Mouse (Mus musculus): ENCODE measurements around the gene Col1a2. TPM values are rescaled to one million over a fixed set of nuclear protein-coding genes. Genes with fewer than 3 reads are reported as not detected.

Gene Col1a2
- polyA plus RNA-seq, 2 experiments from 2014 or later: not detected

DNA sequence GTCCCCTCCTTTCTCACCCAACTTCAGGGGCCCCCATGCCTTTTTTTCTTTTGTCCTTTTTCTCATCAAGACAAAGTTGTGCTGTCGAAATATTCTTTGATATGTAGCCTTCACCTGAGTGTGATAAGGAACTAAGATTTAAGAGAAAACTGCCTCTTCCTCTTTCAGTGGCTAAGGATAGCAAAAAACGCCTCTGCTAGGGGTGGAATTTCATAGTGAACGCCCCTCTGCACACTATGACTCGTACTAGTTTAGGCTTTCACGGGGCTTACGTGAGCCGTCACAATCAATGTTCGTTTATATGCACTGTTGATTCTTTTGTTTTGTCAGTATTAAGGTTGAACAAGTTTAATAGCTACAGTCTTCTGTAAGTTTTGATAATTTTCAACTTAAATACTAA is 85.5 kb downstream of the Col1a2 start:
- ATAC-seq: no peak

Other genes with a start within 250 kb of the Col1a2 start
- gene Casd1, start 96.0 kb downstream of the Col1a2 start, polyA plus RNA-seq (2017; shearing (Covaris generic)): 1 to 10 TPM; 6.4 to 10.0 TPM
- gene Sgce, start 242.4 kb downstream of the Col1a2 start, polyA plus RNA-seq (2017; shearing (Covaris generic)): under 1 TPM in 1 of 2 experiments, not detected in 1; 0.54 TPM
- under 1 TPM in 1 of 2 experiments, not detected in 1; 0.08 TPM for gene Peg10, start 242.5 kb downstream of the Col1a2 start, polyA plus RNA-seq (2017; shearing (Covaris generic))